Mouse (Mus musculus) neural tube, embryonic 10.5 days (tissue): Measurements from ENCODE around the gene Tnr.

ENCODE experiments used
- DNase-seq: peaks from one replicate; pipeline ENCODE4 v3.0.0-alpha.2; 2017; ENCODE audit warnings: low spot score; ENCODE audit errors: extremely low spot score

The Tnr gene

DNA sequence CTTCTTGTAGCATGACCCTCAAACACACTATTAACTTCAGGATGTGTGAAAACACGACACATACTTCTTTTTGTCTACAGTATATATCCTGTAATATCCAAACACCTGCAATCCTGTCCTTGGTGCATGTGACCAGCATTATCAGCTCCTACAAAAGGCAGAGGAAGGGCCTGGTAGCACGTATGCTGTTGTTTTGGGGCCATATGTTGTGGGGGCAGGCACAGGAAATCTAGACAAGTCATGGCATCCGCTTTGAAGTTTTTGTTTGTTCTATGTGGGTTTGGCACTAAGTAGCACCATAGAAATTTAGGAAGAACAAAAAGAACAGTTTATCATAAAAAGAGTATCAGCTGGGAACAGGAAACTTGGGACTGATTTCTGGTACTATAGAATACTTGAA lies 105.5 kb downstream of the Tnr start:
- no peak for DNase-seq

DNA sequence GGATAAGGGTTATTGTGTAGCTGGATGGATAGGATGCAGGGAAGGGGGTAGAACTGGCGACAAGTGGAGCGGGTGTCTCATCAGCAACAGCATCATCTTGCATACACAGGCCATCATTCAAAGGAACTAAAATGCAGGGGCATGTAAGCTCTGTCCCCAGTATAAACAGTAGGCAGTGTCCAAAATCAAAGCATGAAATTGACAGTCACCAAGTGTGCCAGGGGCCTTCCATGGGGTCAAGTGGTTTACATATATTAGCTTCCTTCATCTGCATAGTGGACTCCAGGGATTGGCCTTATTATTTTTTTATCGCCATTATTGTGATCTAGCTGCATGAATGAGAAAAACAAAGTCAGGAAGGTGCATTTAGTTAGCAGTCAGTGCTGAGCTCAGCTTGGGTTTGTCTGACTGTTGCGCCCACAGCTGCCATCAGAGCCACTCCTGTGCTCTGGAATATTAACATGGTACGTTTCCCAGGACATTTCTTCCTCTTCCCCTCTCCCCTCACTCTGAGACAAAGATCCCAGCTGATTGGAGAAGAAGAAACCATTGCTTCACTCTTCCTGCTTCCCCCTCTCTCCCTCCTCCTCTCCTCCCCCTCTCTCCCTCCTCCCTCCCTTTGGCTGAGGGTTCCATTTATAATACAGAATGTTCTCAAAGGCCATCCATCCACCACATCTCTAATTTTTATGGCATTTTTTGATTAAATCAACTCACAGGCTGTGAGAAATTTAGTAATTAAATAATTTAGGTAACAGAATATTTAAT lies 106.4 kb downstream of the Tnr start:
- DNase-seq = no peak

DNA sequence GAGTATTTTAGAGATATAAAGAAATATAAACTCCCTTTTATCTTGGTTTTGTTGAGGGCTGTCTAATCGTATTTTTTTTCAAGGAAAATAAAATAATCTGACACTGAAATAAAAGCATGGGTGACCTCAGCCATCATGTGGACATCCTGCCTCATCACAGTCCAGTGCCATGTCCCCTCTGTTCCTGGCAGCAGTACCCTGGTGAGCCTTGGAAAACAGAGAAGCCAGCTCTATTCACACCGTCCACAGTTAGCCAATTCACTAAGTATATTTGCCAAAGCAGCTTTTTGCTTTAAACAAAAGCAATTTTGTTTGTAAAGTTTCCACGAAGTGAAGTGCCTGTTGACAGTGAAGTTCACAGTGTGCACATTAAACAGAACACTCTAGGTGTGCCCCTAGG lies 109.0 kb downstream of the Tnr start:
- DNase-seq = no peak

DNA sequence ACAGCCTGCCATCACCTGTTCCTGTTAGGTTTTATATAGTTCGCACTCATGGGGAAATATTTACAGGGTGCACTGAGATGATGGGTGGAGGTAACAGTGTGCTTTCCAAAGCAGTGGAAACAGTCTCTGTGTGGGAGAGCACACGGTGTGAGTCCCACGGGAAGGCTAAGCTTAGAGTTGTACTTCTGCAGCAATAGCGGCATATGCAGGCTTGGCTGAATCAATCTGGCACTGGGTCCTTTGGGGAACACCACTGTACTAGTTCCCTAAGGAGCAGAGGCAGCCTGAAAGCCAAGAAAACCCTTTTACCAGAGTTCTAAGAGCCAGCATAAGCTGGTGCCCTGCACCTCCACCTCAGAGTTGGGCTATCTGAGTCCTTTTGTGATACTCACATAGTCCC lies 115.8 kb downstream of the Tnr start:
- no peak for DNase-seq

DNA sequence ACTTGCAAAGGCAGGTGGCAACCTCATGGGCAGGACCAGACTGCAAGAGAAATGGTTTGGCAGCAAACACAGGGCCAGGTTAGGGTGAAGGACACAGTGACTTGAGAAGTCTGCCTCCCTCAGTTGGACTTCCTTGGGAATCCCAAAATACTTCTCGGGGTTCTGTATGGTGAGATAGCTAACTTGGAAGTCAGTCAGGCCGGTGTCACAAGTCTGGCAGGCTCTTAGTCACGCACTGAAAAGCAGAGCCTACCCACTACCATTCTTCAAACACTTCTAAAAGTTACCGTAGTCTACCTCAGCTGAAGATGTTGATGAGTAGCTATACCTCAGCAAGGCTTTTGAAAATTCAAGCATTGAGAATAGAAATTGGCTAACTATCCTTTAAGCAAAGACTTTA lies 122.2 kb downstream of the Tnr start:
- no peak for DNase-seq

DNA sequence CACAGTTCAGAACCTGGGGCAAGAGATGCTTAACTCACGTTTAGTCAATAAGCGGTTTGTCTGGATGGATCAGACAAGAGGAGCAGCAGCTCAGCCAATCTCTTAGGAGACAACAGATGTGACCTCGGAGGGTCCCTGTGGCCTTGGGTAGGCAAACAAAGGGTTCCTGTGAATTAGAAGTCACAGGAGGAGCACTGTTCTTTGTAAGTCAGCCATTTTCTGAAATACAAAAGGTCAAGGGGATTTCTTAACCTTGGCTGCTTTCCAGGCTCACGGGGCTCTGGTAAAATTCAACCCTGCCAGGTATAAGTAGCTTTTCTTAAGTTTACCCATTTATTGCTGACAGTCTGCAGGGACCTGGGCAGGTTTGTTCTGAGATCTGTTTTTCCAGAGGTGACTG lies 126.9 kb downstream of the Tnr start:
- no peak for DNase-seq

DNA sequence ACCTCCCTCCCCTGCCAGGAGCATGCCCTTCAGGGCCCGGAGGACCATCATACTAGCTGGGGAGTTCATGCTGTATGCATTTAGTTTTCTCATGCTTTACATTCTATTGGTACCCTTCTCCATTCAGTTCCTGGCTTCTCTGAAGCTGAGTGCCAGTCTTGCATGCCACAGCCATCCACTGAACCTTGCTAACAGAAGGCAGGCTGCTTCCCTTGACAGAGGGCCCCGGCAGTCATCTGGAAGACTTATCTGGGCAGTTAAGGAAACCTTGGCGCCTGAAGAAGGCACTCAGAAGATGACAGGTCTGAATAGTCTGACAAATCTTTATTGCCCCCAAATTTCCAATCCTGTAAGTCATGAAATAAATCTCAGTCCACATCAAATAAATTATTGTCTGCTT lies 131.7 kb downstream of the Tnr start:
- no peak for DNase-seq

DNA sequence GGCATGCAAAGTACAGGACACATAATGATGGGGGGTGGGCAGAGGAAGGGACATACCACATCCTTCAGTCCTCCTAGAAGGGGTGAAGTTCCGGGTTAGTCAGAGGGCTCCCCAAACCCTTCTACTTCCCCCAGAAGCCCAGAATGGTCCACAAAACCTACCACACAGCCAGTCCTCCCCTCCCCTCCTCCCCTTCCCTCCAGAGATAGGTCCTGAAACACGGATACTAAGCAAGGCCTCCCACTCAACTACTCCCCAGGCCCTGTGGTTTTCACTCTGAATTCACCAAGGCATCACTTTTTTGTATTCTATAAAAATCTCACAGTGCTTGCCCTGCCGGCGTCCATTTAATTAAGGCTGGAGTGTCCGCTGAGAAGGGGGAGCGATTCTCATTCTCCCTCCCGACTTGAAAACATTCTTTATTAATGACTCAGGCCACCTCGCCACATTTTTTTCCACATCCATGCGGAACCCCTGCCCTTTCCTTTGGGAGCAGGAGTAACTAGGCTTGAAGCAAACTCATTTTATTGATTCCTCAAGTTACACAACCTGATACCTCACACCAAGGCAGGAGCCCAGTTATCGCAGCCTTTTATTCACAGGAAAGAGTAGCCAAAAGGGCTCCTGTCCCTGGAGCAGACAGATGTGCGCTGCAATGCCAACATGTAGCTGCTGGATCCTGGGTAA lies 134.4 kb downstream of the Tnr start:
- DNase-seq = no peak

DNA sequence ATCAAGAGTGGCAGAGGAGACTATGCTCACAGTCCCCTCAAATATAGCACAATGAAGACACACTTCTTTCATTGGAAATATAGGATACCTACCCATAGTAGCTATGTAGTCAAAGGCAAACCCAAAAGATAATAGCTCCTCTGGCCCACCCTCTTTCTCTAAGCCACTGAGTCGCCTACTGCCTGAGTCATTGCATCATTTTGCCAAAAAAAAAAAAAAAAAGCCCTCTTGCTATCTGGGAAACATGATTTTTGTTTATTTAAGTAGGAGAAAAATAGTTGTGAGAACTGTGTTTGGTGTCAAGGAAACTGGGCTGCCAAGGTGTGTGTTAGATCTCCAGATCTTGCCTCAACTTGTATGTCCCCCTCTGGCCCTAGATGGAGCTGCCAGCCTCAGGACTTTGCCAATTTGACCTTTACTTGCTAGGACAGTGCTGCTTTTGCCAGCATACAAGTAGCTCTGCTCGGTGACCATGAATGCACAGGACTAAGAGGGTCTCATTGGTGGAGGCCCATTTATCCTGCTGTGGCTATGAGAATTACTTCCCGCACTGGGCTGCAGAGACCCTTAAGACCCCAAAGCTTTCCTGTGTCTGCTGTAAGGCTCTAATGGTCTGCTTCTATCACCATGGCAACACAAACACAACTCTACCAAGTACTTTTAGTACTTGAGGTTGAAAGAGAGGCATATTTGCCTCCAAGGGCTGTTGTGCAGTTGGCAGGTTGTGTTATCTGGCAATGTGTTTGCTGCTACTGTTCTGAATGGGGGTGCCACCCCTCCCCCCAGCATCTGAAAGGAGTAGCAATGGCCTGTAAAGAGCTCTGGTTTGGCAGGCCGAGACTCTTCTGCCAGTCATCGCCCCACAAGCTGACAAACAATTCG lies 137.3 kb downstream of the Tnr start:
- no peak for DNase-seq

DNA sequence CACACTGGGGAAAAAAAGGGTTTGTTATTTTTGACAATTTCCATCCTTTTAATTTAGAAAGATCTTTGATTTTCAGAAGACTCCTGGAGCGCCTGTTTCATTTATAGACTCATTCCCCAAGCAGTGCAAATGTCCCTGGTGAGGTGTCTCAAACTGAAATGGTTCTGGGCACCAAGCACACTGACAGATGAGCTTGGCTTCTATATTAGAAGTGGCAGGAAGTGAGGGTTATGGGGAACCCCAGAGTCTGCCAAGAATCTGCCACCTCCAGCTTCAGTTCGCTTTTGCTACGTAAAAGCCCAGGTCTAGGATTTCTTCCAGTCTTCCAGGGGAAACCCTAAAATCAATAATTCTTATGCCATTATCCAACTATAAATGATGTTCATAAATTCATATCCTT lies 140.9 kb downstream of the Tnr start:
- DNase-seq = no peak

DNA sequence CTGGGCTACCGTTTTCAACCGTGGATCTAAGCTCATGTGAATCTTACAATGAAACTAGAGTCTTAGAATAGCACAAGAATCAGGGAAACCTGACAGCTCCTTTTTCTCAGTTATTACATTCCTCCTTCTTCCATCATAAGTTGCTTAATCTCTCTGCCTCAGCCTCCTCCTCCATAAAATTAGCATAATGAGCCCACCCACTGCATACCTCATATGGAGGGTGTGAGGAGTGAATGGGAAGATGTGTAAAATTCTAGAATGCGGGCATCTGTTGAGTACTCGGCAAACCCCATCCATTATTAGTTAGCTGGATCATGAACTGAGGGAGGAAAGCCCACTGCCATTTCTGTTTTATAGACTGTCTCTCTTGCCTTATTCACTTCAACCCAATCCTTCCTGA lies 141.4 kb downstream of the Tnr start:
- DNase-seq = no peak

DNA sequence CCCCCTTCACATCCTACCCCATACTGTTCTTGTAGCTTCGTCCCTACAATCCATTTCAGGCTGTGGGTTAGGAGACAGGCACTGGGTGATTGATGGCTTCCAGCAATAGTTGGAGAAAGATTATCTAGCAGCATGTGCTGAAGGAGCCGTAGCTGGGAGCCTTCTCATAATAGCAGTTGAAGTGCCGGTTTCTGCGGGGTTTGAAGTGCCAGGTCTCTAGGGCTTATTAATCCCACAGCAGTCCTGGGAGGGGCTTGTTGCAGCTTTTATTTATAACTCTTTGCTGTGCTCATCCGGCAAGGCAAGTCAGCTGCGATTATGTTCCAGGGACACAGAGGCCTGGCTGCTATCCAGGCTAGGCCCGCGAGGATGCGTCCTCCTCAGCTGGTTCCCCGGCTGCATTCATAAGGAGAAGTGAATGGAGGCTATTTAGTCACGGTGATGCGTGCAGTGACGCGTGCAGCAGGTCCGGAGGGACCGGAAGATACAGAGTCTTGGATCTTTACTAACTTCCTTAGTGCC lies 147.1 kb downstream of the Tnr start:
- peak; percentile 24 for DNase-seq

DNA sequence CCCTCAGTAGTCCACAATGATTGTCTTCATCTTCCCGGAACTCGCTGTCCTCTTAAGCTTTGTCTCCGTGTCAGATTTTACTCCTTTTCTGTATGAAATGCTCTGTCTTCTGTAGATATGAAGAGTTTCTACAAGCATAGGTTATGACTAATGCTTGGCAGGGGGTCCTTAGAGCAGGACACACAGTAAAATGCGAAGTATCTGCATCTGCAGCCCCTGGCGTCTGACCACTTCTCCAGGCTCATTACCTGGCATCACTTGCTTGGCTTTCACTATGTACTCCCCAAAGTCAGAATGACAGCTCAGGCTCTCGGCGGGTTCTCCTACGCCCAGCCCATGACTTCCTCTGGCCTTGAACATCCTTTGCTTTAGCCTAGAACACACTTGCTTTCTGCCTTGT lies 147.6 kb downstream of the Tnr start:
- no peak for DNase-seq

DNA sequence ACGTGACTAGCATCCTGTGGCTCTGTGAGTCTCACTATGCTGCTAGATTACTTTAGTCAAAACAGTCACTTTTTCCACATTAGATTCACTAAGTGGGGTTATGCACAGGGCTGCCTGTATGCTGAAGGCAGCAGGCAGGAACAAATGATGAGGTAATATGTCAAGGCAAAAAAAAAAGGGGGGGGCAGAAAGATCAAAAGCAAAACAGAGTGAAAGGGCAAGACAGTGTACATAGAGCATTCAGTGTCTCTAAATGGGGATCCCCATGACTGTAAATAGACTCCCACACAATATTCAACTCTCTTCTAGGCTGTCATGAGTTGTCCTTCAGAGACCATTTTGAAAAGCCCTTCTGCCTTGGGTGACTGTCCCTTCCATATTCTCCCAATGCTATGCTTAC lies 150.7 kb downstream of the Tnr start:
- DNase-seq = no peak

DNA sequence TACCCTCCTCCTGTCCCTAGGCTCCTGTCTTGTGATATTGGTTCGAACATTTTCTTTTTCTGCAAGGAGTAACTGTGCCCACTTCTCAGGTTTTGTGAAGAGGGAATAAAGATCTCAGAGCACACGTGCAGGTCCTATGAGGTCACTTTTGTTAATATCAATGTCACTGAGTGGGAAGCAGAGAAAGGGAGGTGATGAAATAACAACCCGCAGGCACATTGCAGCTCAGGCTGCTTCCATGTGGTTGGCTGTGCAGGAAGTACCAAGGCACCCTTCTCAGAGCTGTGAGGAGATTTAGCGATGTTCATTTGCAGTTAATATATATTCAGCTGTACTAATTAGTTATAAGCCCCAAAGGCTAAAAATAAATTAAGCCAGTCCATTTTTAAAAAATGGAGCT lies 151.9 kb downstream of the Tnr start:
- DNase-seq = no peak

DNA sequence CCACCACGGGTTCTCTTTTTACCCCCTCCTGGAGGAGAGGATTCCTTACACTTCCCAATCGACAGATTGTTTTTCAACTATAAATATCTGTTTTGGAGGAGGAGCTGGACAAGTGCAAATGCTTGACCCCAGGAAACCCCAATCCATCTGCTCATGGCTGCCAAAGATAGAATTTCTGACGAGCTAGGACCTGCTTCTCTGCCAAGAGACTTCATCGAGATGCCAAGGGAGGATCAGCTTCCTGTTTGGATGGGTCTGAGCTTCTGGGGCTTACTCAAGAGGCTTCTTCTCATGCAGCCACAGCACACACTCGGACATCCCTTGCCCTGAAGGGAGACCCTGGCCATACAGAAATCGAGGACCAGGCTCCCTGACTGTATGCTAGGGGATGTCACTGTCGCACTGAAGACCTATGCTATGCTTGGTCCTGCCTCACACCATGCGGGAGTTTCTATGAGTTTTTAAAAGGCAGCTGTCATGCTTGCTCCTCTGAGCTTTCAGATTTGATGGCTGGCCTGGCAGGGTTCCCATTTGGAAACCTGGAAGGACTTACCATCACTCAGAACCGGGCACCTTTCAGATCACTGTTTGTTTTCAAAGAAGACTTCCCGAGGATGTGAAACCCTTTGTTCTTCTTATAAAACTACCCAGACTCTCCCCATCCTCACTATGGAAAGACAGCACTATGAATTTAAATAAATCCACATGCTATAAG lies 154.8 kb downstream of the Tnr start:
- DNase-seq = no peak

DNA sequence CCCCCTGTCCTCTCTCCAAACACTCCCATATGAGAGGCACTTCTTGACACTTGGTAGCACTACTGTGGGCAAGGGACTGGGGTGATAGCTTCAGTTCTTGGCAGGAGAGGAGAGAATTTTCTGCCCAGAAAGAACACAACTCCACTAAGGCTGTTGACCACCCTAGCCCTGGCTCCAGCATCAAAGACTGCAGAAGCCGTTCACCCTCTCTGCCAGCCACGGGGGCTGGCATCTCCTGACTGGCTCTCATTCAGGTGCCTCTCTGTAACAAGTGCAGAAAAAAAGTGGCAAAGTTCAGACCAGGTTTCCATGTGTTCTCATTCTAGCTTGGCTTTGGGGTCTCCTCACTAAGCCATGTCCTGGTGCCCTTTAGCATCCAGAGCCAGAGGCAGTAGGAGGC lies 157.7 kb downstream of the Tnr start:
- no peak for DNase-seq

DNA sequence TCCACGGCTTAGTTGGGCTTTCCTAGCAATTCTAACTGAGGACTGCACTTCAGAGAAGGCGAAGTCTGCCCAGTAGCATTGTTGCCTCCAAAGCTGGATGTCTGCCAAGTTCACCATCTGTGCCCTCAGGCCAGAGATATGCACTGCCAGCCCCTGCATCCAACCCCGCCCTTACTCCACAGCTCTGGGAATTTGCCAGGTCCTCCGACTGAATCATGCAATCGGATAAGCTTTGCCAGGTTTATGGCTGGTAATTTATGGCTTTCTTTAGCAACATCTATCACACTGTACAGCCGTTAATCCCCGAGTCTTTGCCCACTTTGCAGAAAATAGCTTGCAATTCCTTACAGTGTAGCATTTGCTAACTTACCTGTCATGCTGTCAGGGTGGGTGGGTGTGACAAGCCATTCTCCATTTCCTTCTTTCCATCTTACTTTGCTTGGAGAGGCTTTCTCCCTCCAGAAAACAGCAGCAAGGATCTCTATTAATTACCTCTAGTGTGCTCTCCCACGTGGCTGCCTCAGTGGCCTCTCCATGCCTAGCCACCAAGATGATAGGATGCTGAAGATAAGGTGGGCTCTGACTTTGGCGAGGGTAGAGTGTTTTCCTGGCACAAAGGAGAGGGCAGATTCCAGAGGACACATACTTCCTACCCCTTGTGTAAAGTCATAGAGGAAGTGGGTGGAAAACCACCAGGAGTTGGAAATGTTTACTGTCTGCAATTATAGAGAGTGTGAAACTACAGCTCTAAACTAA lies 163.1 kb downstream of the Tnr start:
- no peak for DNase-seq

DNA sequence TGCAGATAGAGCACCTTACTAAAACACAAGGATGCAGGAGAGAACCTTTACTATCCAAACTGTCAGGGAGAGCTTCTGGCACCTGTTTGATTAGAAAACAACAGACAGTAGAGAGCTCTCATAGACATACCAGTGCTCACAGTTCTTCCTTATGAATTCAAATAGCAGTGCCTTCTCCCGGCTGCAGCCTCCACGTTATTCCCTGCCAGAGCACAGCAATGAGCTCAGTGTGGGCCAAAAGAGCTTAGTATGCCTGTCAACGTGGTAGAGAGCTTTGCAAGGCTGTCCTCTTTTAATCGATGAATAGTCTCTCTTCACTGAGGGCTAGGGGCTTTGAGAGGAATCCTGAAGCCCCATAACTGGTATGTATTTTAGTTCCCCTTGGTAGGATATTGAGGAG lies 173.1 kb downstream of the Tnr start:
- no peak for DNase-seq

DNA sequence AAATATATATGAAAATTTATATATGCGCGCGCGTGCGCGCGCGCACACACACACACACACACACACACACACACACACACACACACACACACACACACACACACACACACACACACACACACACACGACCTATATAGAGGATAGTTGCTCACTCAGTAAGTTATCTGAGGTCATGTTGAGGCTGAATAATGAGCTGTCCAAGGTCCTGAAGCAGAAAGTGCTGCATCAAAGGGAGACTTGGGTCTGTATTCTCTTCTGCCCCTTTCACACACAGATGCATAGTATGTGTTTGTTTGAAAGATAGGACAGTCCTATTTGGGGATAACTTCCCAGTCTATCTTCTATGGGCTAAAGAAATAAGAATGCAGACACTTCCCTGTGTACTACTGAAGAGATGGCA lies 178.5 kb downstream of the Tnr start:
- peak; percentile 28 for DNase-seq

DNA sequence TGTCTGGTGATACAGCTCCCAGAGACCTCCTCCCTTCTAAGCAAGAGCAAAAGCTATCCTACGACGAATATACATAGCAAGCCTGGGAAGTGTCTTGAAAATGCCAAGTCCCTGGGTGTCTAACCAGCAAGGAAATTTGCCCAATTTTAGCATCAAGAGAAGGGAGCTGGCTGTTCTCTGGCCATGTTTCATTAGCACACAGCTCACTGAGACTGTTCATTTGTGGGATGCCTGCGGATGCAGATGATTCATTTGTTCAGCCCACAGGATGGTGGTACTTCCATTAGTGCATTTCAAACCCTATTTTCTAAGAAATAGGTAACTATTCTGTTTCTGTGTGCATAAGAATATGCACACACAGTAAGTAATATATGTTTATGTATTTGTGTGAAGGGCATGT lies 181.4 kb downstream of the Tnr start:
- DNase-seq = no peak
